ENCODE assay signal across 8 mouse cellular contexts in genomic region chr11:51857081-51857671, GRCm38 (mm10). TPM values are rescaled to one million over a fixed set of nuclear protein-coding genes. Genes with fewer than 3 reads are reported as not detected.
DNase-seq lines count a peak whose midpoint lies in the region; ATAC-seq and TF ChIP-seq lines count a peak whose summit lies in the region.

TSS of gene Jade2 (minus strand) at chr11:51857653.

- TF ChIP-seq POLR2A in limb, embryonic 14.5 days (IDR thresholded peaks at IDR 0.05; ENCODE audit: borderline replicate concordance, extremely low read depth, insufficient read depth, insufficient read length): no peak
- TF ChIP-seq POLR2A in spleen, adult 2 months (IDR thresholded peaks at IDR 0.05; ENCODE audit: low read depth, low read length): peak; percentile 11; the same call in 1 of the 2 replicates

- peak within 1 kb of the TSS; percentile 66 for H3K4me3 ChIP-seq in embryonic facial prominence, embryonic 11.5 days (ENCODE audit: low read depth, low read length)
- H3K4me3 ChIP-seq in limb, embryonic 14.5 days (replicated peaks; ENCODE audit: low read length): peak within 1 kb of the TSS; percentile 83
- peak within 1 kb of the TSS; percentile 69 for H3K4me3 ChIP-seq in midbrain, embryonic 15.5 days
- H3K4me3 ChIP-seq in spleen, adult 2 months (ENCODE audit: extremely low read depth, insufficient read depth, insufficient read length): peak within 1 kb of the TSS; percentile 94

- no peak for TF ChIP-seq CTCF in spleen, adult 2 months (IDR thresholded peaks at IDR 0.05; ENCODE audit: extremely low read depth, insufficient read depth, insufficient read length, insufficient replicate concordance)

- no peaks in the 10 kb centered on the region for H3K36me3 ChIP-seq in embryonic facial prominence, embryonic 11.5 days (replicated peaks; ENCODE audit: control insufficient read depth, insufficient read depth, low read depth, low read length)
- H3K36me3 ChIP-seq in limb, embryonic 14.5 days (ENCODE audit: control insufficient read depth, insufficient read depth, low read length): no peaks in the 10 kb centered on the region
- H3K36me3 ChIP-seq in midbrain, embryonic 15.5 days (replicated peaks): no peaks in the 10 kb centered on the region
- H3K36me3 ChIP-seq in spleen, adult 2 months (ENCODE audit: control insufficient read depth, insufficient read depth, low read length): no peaks in the 10 kb centered on the region

- peaks cover 12% of the 10 kb centered on the region for H3K27me3 ChIP-seq in embryonic facial prominence, embryonic 11.5 days (ENCODE audit: control insufficient read depth, insufficient read depth, low read length)
- H3K27me3 ChIP-seq in limb, embryonic 14.5 days (ENCODE audit: control insufficient read depth, insufficient read depth, low read length): no peaks in the 10 kb centered on the region
- H3K27me3 ChIP-seq in midbrain, embryonic 15.5 days (replicated peaks): peaks cover 17% of the 10 kb centered on the region
- H3K27me3 ChIP-seq in spleen, adult 2 months (ENCODE audit: control insufficient read depth, insufficient read depth, low read length): no peaks in the 10 kb centered on the region

- peak; percentile 57 for DNase-seq in layer of hippocampus, adult 11-12 months (ENCODE audit: low spot score)
- DNase-seq in layer of hippocampus, adult 9-10 months (ENCODE audit: low spot score): no peak
- peak; percentile 58 for DNase-seq in embryonic facial prominence, embryonic 11.5 days (ENCODE audit: low spot score)
- peak; percentile 58 to 67 for DNase-seq in heart, adult 9 months (ENCODE audit: low spot score in 2 of 2)
- peak; percentile 32 to 44 for DNase-seq in kidney, adult 8-10 months
- peak; percentile 56 for DNase-seq in limb, embryonic 14.5 days (ENCODE audit: low spot score)
- peak; percentile 31 to 36 for DNase-seq in spleen, adult 2 months (ENCODE audit: low read depth in 1 of 2, low spot score in 2 of 2)

- 0 out of 2 replicates have a peak, but pooled peaks have one; percentile 11 for ATAC-seq in embryonic facial prominence, embryonic 11.5 days (replicated peaks; ENCODE audit: insufficient number of reproducible peaks, low FRiP score, low TSS enrichment, low read depth)
- ATAC-seq in limb, embryonic 14.5 days (ENCODE audit: low FRiP score, low read depth): 0 out of 2 replicates have a peak, but pooled peaks have one; percentile 25
- no peak for ATAC-seq in midbrain, embryonic 15.5 days (replicated peaks)

- WGBS in embryonic facial prominence, embryonic 11.5 days: under 1% methylated on average over 46 of the region's 47 CpGs
- WGBS in limb, embryonic 14.5 days: 0% methylated on average over 28 of the region's 47 CpGs
- WGBS in midbrain, embryonic 15.5 days: under 1% methylated on average over 44 of the region's 47 CpGs
- under 1% methylated on average over 47 of the region's 47 CpGs for WGBS in spleen, adult 2 months

- H3K9ac ChIP-seq in embryonic facial prominence, embryonic 11.5 days (replicated peaks; ENCODE audit: low read length): peak within 1 kb of the TSS; percentile 73
- peak within 1 kb of the TSS; percentile 85 for H3K9ac ChIP-seq in limb, embryonic 14.5 days (ENCODE audit: low read depth, low read length, severe bottlenecking)
- H3K9ac ChIP-seq in midbrain, embryonic 15.5 days: peak within 1 kb of the TSS; percentile 68

- peaks cover 8% of the 10 kb centered on the region; the same call in 1 of the 2 replicates for H3K4me1 ChIP-seq in embryonic facial prominence, embryonic 11.5 days (ENCODE audit: control insufficient read depth, insufficient read depth, low read length)
- H3K4me1 ChIP-seq in limb, embryonic 14.5 days (ENCODE audit: control insufficient read depth, insufficient read depth, low read length): peaks cover 28% of the 10 kb centered on the region
- peaks cover 27% of the 10 kb centered on the region for H3K4me1 ChIP-seq in midbrain, embryonic 15.5 days
- peaks cover 7% of the 10 kb centered on the region; the same call in 1 of the 2 replicates for H3K4me1 ChIP-seq in spleen, adult 2 months (ENCODE audit: control insufficient read depth, insufficient read depth, insufficient read length)

- peak within 1 kb of the TSS; percentile 47; the same call in 1 of the 2 replicates for H3K27ac ChIP-seq in embryonic facial prominence, embryonic 11.5 days (replicated peaks; ENCODE audit: low read depth, low read length)
- peak within 1 kb of the TSS; percentile 90 for H3K27ac ChIP-seq in limb, embryonic 14.5 days (replicated peaks; ENCODE audit: low read depth, low read length)
- H3K27ac ChIP-seq in midbrain, embryonic 15.5 days: peak within 1 kb of the TSS; percentile 60
- H3K27ac ChIP-seq in spleen, adult 2 months (ENCODE audit: insufficient read depth, low read length): peak within 1 kb of the TSS; percentile 98

- peak within 1 kb of the TSS; percentile 98 for H3K4me2 ChIP-seq in embryonic facial prominence, embryonic 11.5 days (ENCODE audit: low read depth, low read length)
- peak within 1 kb of the TSS; percentile 96 for H3K4me2 ChIP-seq in limb, embryonic 14.5 days (replicated peaks; ENCODE audit: low read depth, low read length, severe bottlenecking)
- H3K4me2 ChIP-seq in midbrain, embryonic 15.5 days: peak within 1 kb of the TSS; percentile 100

- no peaks in the 10 kb centered on the region for H3K9me3 ChIP-seq in embryonic facial prominence, embryonic 11.5 days (replicated peaks; ENCODE audit: control insufficient read depth, low read length)
- H3K9me3 ChIP-seq in limb, embryonic 14.5 days (ENCODE audit: control insufficient read depth, low read length): no peaks in the 10 kb centered on the region
- no peaks in the 10 kb centered on the region for H3K9me3 ChIP-seq in midbrain, embryonic 15.5 days

RNA-seq across cellular contexts. Expression of gene Jade2, which starts in this region (rescaled TPM):
- polyA plus RNA-seq in embryonic facial prominence, embryonic 11.5 days (2014; fragmentation: Nextera tagmentation; extraction: Ambion mirVana): 0.26 and 0.52 TPM in 2 replicates
- polyA plus RNA-seq in limb, embryonic 14.5 days (2012; rRNA removed): 5.2 and 5.7 TPM in 2 replicates
- 1.7 and 1.8 TPM in 2 replicates for polyA plus RNA-seq in limb, embryonic 14.5 days (2014; fragmentation: Nextera tagmentation; extraction: Ambion mirVana)
- 0.56 and 0.68 TPM in 2 replicates for polyA plus RNA-seq in midbrain, embryonic 15.5 days (2015; fragmentation: Nextera tagmentation; extraction: Ambion mirVana)
- polyA plus RNA-seq in spleen, adult 2 months (2012; rRNA removed): 24.8 and 27.2 TPM in 2 replicates

Comparison
In these comparisons a context has a peak if more than half of its experiments do, and no peak if none do; other contexts are left out.
1. Peak in DNase-seq, ATAC-seq, H3K4me3 ChIP-seq, H3K27ac ChIP-seq, H3K9ac ChIP-seq and H3K4me2 ChIP-seq in embryonic facial prominence, embryonic 11.5 days; RNA of the gene not detected or under 1 TPM.
2. H3K27ac ChIP-seq: peak in every context shown above with its lines; median percentile 98 in spleen, adult 2 months; 90 in limb, embryonic 14.5 days; 60 in midbrain, embryonic 15.5 days; 47 in embryonic facial prominence, embryonic 11.5 days.